Mouse (Mus musculus): Measurements from ENCODE around the gene 1110059E24Rik.

GRCm38 (mm10) chr19:21570778-21571177, 82.0 kb downstream of the 1110059E24Rik start:
- TF ChIP-seq CTCF (IDR thresholded peaks at IDR 0.05; ENCODE audit: control insufficient read depth, insufficient read depth, insufficient read length) (no peak), MYOG (IDR thresholded peaks at IDR 0.05; ENCODE audit: control insufficient read depth, extremely low read depth, insufficient read length) (no peak), USF1 (IDR thresholded peaks at IDR 0.05; ENCODE audit: low read depth) (no peak)
